Mouse (Mus musculus): Measurements from ENCODE around the gene Grik1.

DNA sequence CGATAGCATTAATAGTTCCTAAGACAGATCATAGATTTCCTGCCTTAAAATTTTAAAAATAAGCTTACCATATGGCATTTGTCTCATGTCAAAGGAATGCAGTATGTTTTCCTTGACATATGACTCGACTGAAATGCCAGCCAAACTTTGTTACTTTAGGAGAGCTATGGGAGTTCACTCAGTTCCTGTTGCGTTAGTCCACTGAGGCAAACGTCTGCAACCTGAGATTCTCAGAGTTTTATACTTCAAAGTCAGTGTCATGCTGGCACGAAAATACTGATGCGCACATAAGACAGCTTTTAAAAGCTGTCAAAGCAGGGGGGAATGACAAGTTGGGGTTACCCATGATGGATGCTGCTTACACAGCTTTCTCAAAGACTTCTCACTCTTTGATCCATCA, 247.6 kb downstream of the Grik1 start:
- TF ChIP-seq POLR2A (IDR thresholded peaks at IDR 0.05; ENCODE audit: low read depth, low read length) = no peak
- no peak for TF ChIP-seq CTCF (IDR thresholded peaks at IDR 0.05; ENCODE audit: extremely low read depth, insufficient read length, insufficient replicate concordance, low read depth, low read length)
